Comparison of ENCODE assay signal across 10 mouse cellular contexts in the genomic region with DNA sequence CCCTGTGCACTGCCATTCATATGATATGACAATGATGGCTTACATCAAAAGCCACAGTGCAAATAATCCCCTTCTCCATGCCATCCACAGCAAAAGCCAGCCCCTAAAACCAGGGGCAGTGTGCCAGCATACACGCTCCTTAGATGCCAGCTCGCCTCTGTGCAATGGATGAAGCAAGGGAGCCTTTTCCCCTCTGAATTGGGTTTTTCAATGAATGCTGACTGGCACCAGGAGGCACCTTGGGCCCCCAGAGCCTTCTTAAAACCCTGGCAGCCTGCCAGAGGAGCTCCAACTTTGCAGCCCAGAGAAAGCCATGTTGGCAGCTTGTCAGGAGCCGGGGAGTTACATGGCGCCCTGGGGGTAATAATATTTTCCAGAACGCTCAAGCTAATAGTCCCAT.
DNase-seq lines count a peak whose midpoint lies in the region; ATAC-seq and TF ChIP-seq lines count a peak whose summit lies in the region.
"Had no signal": no experiment of that assay in that cellular context is flagged by ENCODE, and none has a peak within 500 bp of the region (broad histone marks: within the 10 kb centered on the region; RNA-seq: fewer than 3 reads in every experiment).

No protein-coding gene starts in this region.

- no peak overlapping the region for H3K4me3 ChIP-seq in forebrain, embryonic 14.5 days (ENCODE audit: low read depth, low read length)
- no peak overlapping the region for H3K4me3 ChIP-seq in midbrain, embryonic 13.5 days (replicated peaks)
- H3K4me3 ChIP-seq in lung, adult 2 months (replicated peaks; ENCODE audit: extremely low read depth, low read depth, low read length) = no peak overlapping the region
- H3K4me3 ChIP-seq: heart, adult 2 months; myocyte had no signal

- H3K27me3 ChIP-seq in forebrain, embryonic 14.5 days (replicated peaks; ENCODE audit: control insufficient read depth, insufficient read depth, low read length) = no peaks in the 10 kb centered on the region
- H3K27me3 ChIP-seq in midbrain, embryonic 13.5 days = no peaks in the 10 kb centered on the region

- no peaks in the 10 kb centered on the region for H3K9me3 ChIP-seq in forebrain, embryonic 14.5 days (replicated peaks; ENCODE audit: control insufficient read depth, low read length)
- H3K9me3 ChIP-seq in midbrain, embryonic 13.5 days = no peaks in the 10 kb centered on the region

- peak; percentile 79 for ATAC-seq in forebrain, embryonic 14.5 days
- ATAC-seq in midbrain, embryonic 13.5 days = peak; percentile 83

- WGBS in forebrain, embryonic 14.5 days = 4% methylated on average over 5 of the region's 5 CpGs
- WGBS in midbrain, embryonic 13.5 days = 20% methylated on average over 5 of the region's 5 CpGs
- 74% methylated on average over 5 of the region's 5 CpGs for WGBS in lung, adult 2 months

- no peak for TF ChIP-seq CTCF in lung, adult 2 months (IDR thresholded peaks at IDR 0.05; ENCODE audit: insufficient read depth, low read length)

- peaks cover 78% of the 10 kb centered on the region for H3K4me1 ChIP-seq in forebrain, embryonic 14.5 days (ENCODE audit: control insufficient read depth, insufficient read depth, low read length)
- peaks cover 82% of the 10 kb centered on the region for H3K4me1 ChIP-seq in midbrain, embryonic 13.5 days (replicated peaks)
- H3K4me1 ChIP-seq in lung, adult 2 months (ENCODE audit: control insufficient read depth, insufficient read depth, low read length) = peaks cover 15% of the 10 kb centered on the region

- H3K9ac ChIP-seq in forebrain, embryonic 14.5 days (ENCODE audit: low read length) = 0 out of 2 replicates have a peak overlapping the region, but pooled peaks have one; percentile 4
- H3K9ac ChIP-seq in midbrain, embryonic 13.5 days (replicated peaks) = 0 out of 2 replicates have a peak overlapping the region, but pooled peaks have one; percentile 3

- peak overlapping the region; percentile 71 for H3K27ac ChIP-seq in forebrain, embryonic 14.5 days (ENCODE audit: low read depth, low read length)
- peak overlapping the region; percentile 71 for H3K27ac ChIP-seq in midbrain, embryonic 13.5 days
- H3K27ac ChIP-seq: heart, adult 2 months had no signal

- TF ChIP-seq POLR2A in lung, adult 2 months (IDR thresholded peaks at IDR 0.05; ENCODE audit: borderline replicate concordance, extremely low read depth, low read depth, low read length) = no peak

- H3K4me2 ChIP-seq in forebrain, embryonic 14.5 days (ENCODE audit: low read length) = peak overlapping the region; percentile 28; the same call in 1 of the 2 replicates
- peak overlapping the region; percentile 28 for H3K4me2 ChIP-seq in midbrain, embryonic 13.5 days (replicated peaks)

- peak; percentile 49 to 63 for DNase-seq in layer of hippocampus, postnatal 10 days (ENCODE audit: low spot score in 2 of 2)
- DNase-seq in layer of hippocampus, adult 9-10 months (ENCODE audit: low spot score) = no peak
- DNase-seq in adrenal gland, postnatal 25 days = peak; percentile 40
- DNase-seq in forebrain, embryonic 14.5 days (ENCODE audit: low spot score) = peak; percentile 95
- no peak for DNase-seq in lung, adult 2 months
- no peak for DNase-seq in T-cell, adult 2 months (ENCODE audit: low spot score)
- DNase-seq: liver had no signal

- H3K36me3 ChIP-seq in forebrain, embryonic 14.5 days (ENCODE audit: control insufficient read depth, insufficient read depth, low read length) = no peaks in the 10 kb centered on the region
- H3K36me3 ChIP-seq in midbrain, embryonic 13.5 days = no peaks in the 10 kb centered on the region

Comparison
In these comparisons a context has a peak if more than half of its experiments do, and no peak if none do; other contexts are left out.
1. DNase-seq: peak in layer of hippocampus, postnatal 10 days (2 of 2), adrenal gland, postnatal 25 days (single experiment) and forebrain, embryonic 14.5 days (single experiment); none in layer of hippocampus, adult 9-10 months (single experiment), lung, adult 2 months (single experiment) and T-cell, adult 2 months (single experiment).